ENCODE assay signal across 22 mouse cellular contexts in the genomic region with DNA sequence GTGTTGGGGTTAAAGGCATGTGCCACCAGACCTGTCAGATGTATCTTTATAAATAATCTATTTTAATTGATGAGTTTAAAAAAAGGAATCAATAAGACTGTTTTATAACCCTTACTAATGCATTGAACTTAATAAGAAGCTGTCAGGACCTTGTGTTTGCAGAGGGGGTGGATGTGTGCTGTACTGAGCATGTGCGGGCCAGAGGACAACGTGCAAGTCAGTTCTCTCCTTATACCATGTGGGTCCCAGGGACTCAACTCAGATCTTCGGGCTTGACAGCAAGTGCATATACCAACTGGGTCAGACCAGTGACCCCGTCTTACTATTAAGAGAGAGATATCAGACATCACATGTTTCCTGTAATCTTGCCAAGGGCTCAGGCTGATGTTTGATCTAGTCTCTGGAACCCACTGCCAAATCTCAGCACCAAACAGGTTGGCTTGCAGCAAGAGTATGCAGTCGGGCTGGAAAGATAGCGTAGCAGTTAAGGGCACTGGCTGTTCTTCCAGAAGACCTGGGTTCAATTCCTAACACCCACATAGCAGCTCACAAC. TPM values are rescaled to one million over a fixed set of nuclear protein-coding genes. Genes with fewer than 3 reads are reported as not detected.
"Had no signal": no experiment of that assay in that cellular context is flagged by ENCODE, and none has a peak within 500 bp of the region (broad histone marks: within the 10 kb centered on the region; RNA-seq: fewer than 3 reads in every experiment).

No protein-coding gene starts in this region.

- H3K27ac ChIP-seq: liver, embryonic 13.5 days; liver, embryonic 15.5 days; lung, embryonic 15.5 days; macrophage; midbrain, embryonic 12.5 days; neural tube, embryonic 12.5 days had no signal

- H3K4me1 ChIP-seq: lung, embryonic 15.5 days; midbrain, embryonic 12.5 days; neural tube, embryonic 12.5 days had no signal

- H3K9ac ChIP-seq: liver, embryonic 13.5 days; liver, embryonic 15.5 days; liver, postnatal 0 days; lung, embryonic 15.5 days; midbrain, embryonic 12.5 days; neural tube, embryonic 12.5 days had no signal

- H3K4me2 ChIP-seq: liver, embryonic 13.5 days; liver, embryonic 15.5 days; lung, embryonic 15.5 days; midbrain, embryonic 12.5 days; neural tube, embryonic 12.5 days had no signal

- ATAC-seq: liver, postnatal 0 days; lung, postnatal 0 days had no signal

- H3K27me3 ChIP-seq: liver, embryonic 13.5 days; liver, embryonic 15.5 days; lung, embryonic 15.5 days; megakaryocyte, embryonic 14.5 days; midbrain, embryonic 12.5 days; neural tube, embryonic 12.5 days had no signal

- H3K4me3 ChIP-seq: liver, embryonic 13.5 days; liver, embryonic 15.5 days; lung, embryonic 15.5 days; megakaryocyte, embryonic 14.5 days; midbrain, embryonic 12.5 days; neural tube, embryonic 12.5 days had no signal

- H3K9me3 ChIP-seq: liver, embryonic 13.5 days; liver, embryonic 15.5 days; lung, embryonic 15.5 days; megakaryocyte, embryonic 14.5 days; midbrain, embryonic 12.5 days; neural tube, embryonic 12.5 days had no signal

- DNase-seq: liver, embryonic 13.5 days; liver, postnatal 0 days; lung, adult 2 months; lung, postnatal 14 days; lung, postnatal 36 days; midbrain, embryonic 14.5 days; retina, postnatal 1 day; right cerebral cortex, adult 18-20 months; right cerebral cortex, postnatal 25 days; right cerebral cortex, postnatal 4 days; spleen, adult 18-20 months; thymus, adult 2 months; thymus, postnatal 25 days; thymus, postnatal 4 days had no signal

RNA-seq across cellular contexts. Expression of gene Kbtbd6, which starts 42.3 kb away (rescaled TPM):
- total RNA-seq: monocyte, adult 5-6 weeks had no signal
